Comparison of ENCODE assay signal across 8 mouse cellular contexts in the genomic region with DNA sequence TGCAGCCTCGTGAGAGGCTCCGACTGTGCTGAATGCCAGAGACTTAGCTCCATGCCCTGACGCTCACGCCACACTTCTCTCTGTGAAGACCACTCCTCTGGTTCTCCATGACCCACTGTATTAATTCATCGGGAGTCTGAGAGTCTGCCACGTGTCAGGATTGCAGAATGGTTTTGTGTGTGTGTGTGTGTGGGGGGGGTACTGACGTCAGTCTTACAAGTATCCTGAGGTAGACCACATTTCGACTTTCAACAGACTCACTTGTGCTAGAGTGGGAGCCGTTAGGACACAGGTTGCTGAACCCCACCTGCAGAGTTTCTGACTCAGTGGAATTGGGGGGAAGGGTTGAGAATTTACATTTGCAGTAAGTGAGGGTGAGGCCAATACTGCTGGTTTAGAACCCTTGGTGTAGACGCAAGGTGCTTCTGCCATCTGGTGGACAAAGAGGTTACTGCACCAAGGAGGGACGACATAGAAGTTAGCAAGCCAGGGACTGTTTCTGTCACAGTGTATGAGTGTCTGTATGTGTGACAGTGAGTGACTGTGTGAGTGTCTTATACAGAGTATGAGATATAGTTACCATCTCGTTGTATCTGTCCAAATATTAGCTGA. TPM values are rescaled to one million over a fixed set of nuclear protein-coding genes. Genes with fewer than 3 reads are reported as not detected.
DNase-seq lines count a peak whose midpoint lies in the region; ATAC-seq lines count a peak whose summit lies in the region.

No protein-coding gene starts in this region.

- peak; percentile 79 for ATAC-seq in forebrain, embryonic 16.5 days
- peak; percentile 32; the same call in 1 of the 2 replicates for ATAC-seq in hindbrain, embryonic 12.5 days (ENCODE audit: low FRiP score)

- H3K36me3 ChIP-seq in forebrain, embryonic 16.5 days (ENCODE audit: control insufficient read depth, insufficient read depth): no peaks in the 10 kb centered on the region
- no peaks in the 10 kb centered on the region for H3K36me3 ChIP-seq in hindbrain, embryonic 12.5 days

- H3K9ac ChIP-seq in forebrain, embryonic 16.5 days (replicated peaks; ENCODE audit: low read depth, low read length): no peak overlapping the region
- H3K9ac ChIP-seq in hindbrain, embryonic 12.5 days: no peak overlapping the region

- no peaks in the 10 kb centered on the region for H3K9me3 ChIP-seq in forebrain, embryonic 16.5 days (ENCODE audit: control insufficient read depth, low read length)
- no peaks in the 10 kb centered on the region for H3K9me3 ChIP-seq in hindbrain, embryonic 12.5 days (replicated peaks)

- peaks cover 27% of the 10 kb centered on the region for H3K4me1 ChIP-seq in forebrain, embryonic 16.5 days (replicated peaks; ENCODE audit: control insufficient read depth, insufficient read depth, low read length)
- no peaks in the 10 kb centered on the region for H3K4me1 ChIP-seq in hindbrain, embryonic 12.5 days

- no peak overlapping the region for H3K4me2 ChIP-seq in forebrain, embryonic 16.5 days (ENCODE audit: low read length)
- no peak overlapping the region for H3K4me2 ChIP-seq in hindbrain, embryonic 12.5 days (replicated peaks)

- no peak overlapping the region for H3K27ac ChIP-seq in forebrain, embryonic 16.5 days (ENCODE audit: low read length)
- H3K27ac ChIP-seq in hindbrain, embryonic 12.5 days: no peak overlapping the region

- 34% methylated on average over 12 of the region's 12 CpGs for WGBS in forebrain, embryonic 16.5 days
- 40% methylated on average over 12 of the region's 12 CpGs for WGBS in hindbrain, embryonic 12.5 days

- H3K4me3 ChIP-seq in forebrain, embryonic 16.5 days (replicated peaks; ENCODE audit: low read length): no peak overlapping the region
- no peak overlapping the region for H3K4me3 ChIP-seq in hindbrain, embryonic 12.5 days

- H3K27me3 ChIP-seq in forebrain, embryonic 16.5 days (replicated peaks; ENCODE audit: control insufficient read depth, insufficient read depth, low read length): no peaks in the 10 kb centered on the region
- H3K27me3 ChIP-seq in hindbrain, embryonic 12.5 days: no peaks in the 10 kb centered on the region

- peak; percentile 91 for DNase-seq in NIH3T3 (ENCODE audit: low read depth)
- DNase-seq in cerebellum, adult 11-12 months: peak; percentile 30
- peak; percentile 86 to 89 for DNase-seq in layer of hippocampus, postnatal 14 days (ENCODE audit: low spot score in 2 of 2)
- DNase-seq in lung, postnatal 36 days: peak; percentile 86
- DNase-seq in right cerebral cortex, adult 2 months (ENCODE audit: low spot score in 2 of 2): peak; percentile 93 to 94
- DNase-seq in urinary bladder, postnatal 36 days (ENCODE audit: low spot score in 2 of 2): peak; percentile 61 to 66

RNA-seq across cellular contexts. Expression of a gene that starts 11.5 kb away (rescaled TPM):
- 0.73 and 1.1 TPM in 2 replicates for polyA plus RNA-seq in forebrain, embryonic 16.5 days (2015; fragmentation: Nextera tagmentation; extraction: Ambion mirVana)
- polyA plus RNA-seq in hindbrain, embryonic 12.5 days (2016; fragmentation: Nextera tagmentation; extraction: Ambion mirVana): 0.96 and 1.4 TPM in 2 replicates
- total RNA-seq in layer of hippocampus, postnatal 14 days (2021): 1 to 10 TPM; 2.6 to 4.4 TPM

Comparison
In these comparisons a context has a peak if more than half of its experiments do, and no peak if none do; other contexts are left out.
1. DNase-seq: peak in every context shown above with its lines; median percentile 94 in right cerebral cortex, adult 2 months; 91 in NIH3T3; 88 in layer of hippocampus, postnatal 14 days; 86 in lung, postnatal 36 days; 64 in urinary bladder, postnatal 36 days; 30 in cerebellum, adult 11-12 months.